Mouse (Mus musculus) CD4-positive, CD25-positive, alpha-beta regulatory T cell, adult 2 months (primary cell): ENCODE measurements around the gene Ikzf1.

ENCODE experiments used
- DNase-seq: peaks from one replicate; pipeline ENCODE4 v3.0.0-alpha.2; 2012; ENCODE audit warnings: low read depth, low spot score

The Ikzf1 gene

GRCm38 (mm10) chr11:11808035-11808819 is 123.4 kb downstream of the Ikzf1 start:
- DNase-seq: no peak

- DNase-seq: peak; percentile 100
Observed at GRCm38 (mm10) chr11:11808820-11809403, 124.1 kb downstream of the Ikzf1 start, which contains the start of gene Fignl1. Gene Fignl1, minus strand, starts transcription at chr11:11808962.

- no peak for DNase-seq
Observed at GRCm38 (mm10) chr11:11809404-11810175, 124.8 kb downstream of the Ikzf1 start.

GRCm38 (mm10) chr11:11811906-11812480 is 127.2 kb downstream of the Ikzf1 start:
- peak; percentile 89 for DNase-seq

- DNase-seq: no peak
Observed at GRCm38 (mm10) chr11:11815737-11816136, 130.9 kb downstream of the Ikzf1 start.

GRCm38 (mm10) chr11:11818797-11819196 is 134.0 kb downstream of the Ikzf1 start:
- no peak for DNase-seq

GRCm38 (mm10) chr11:11819206-11819605 is 134.4 kb downstream of the Ikzf1 start:
- no peak for DNase-seq

GRCm38 (mm10) chr11:11820251-11820650 is 135.4 kb downstream of the Ikzf1 start:
- DNase-seq: peak; percentile 90

- DNase-seq: peak; percentile 41
Observed at GRCm38 (mm10) chr11:11820737-11821136, 135.9 kb downstream of the Ikzf1 start.

GRCm38 (mm10) chr11:11821387-11821975 is 136.7 kb downstream of the Ikzf1 start:
- DNase-seq: no peak
